Mouse (Mus musculus) olfactory bulb, adult 2 months (tissue): ENCODE measurements around the gene Olfr1312. TPM values are rescaled to one million over a fixed set of nuclear protein-coding genes. Genes with fewer than 3 reads are reported as not detected.
"Not testable (repeated sequence)": the region's sequence is repeated elsewhere in the genome, so short reads cannot be mapped to it uniquely, and the experiment has no call there.

ENCODE experiments used
- H3K27ac ChIP-seq: fragments of 200-500 bp; 2 replicates; pipeline ENCODE4 v1.5.1; 2012; ENCODE audit warnings: low read depth, low read length; ENCODE audit not compliant: insufficient read depth
- H3K4me1 ChIP-seq: fragments of 200-500 bp; 2 replicates; pipeline ENCODE4 v1.6.1; 2012; ENCODE audit warnings: low read length; ENCODE audit not compliant: control insufficient read depth, insufficient read depth
- H3K4me3 ChIP-seq: fragments of 200-500 bp; 2 replicates; pipeline ENCODE4 v1.5.1; 2012; ENCODE audit warnings: mild to moderate bottlenecking, low read depth, low read length, moderate library complexity; ENCODE audit not compliant: insufficient read depth
- CTCF ChIP-seq: fragments of 200-500 bp; IDR thresholded peaks from 2 replicates; pipeline ENCODE4 v1.5.1; 2012; ENCODE audit warnings: low read depth, mild to moderate bottlenecking, low read length, moderate library complexity; ENCODE audit not compliant: insufficient read depth
- POLR2A ChIP-seq: fragments of 200-500 bp; IDR thresholded peaks from 2 replicates; pipeline ENCODE4 v1.6.1; 2012; ENCODE audit warnings: mild to moderate bottlenecking, low read depth, low read length, moderate library complexity; ENCODE audit not compliant: insufficient read depth
- WGBS: fragments of 180-500 bp; shearing (Covaris S2); methylation state at CpG from one replicate; pipeline ENCODE4 v1.1.7; 2018; 5-methylcytosine and 5-hydroxymethylcytosine counted together
- polyA plus RNA-seq: library from polyadenylated mRNA; stranded (reverse); fragments of >200 nt; gene quantifications from 2 replicates; pipeline ENCODE4 v1.2.4, GENCODE M21; 2012; ENCODE audit warnings: low replicate concordance; ENCODE audit not compliant: missing spikeins, insufficient read depth, insufficient read length

Olfr1312 gene
- not detected in 2 replicates for polyA plus RNA-seq

DNA sequence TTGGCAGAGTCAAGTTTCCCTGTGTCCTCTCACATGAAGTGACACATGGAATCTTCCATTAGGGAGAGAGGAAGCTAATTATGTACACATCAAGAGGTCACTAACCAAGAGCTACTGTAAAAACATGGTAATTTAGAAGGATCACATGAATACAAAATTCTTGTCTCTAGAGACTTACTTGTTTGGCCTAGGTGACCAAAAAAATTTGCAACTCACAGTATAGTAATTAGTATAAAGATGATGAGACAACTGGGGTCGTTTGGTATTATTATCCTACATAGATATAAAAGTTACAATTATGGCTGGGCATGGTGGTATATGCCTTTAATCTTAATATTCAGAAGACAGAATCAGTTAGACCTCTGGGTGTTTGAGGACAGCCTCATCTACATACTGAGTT is at the start of gene Olfr1312:
Olfr1312 (minus strand) TSS at position 101 of the 400 bp plus-strand sequence.
- WGBS, result 29% methylated on average over 1 of the region's 1 CpGs
- Histone ChIP-seq H3K27ac (no peak within 1 kb of the TSS), H3K4me3 (no peak within 1 kb of the TSS), H3K4me1 (no peaks in the 10 kb centered on the region)
- TF ChIP-seq CTCF, result no peak
- no peak for TF ChIP-seq POLR2A

DNA sequence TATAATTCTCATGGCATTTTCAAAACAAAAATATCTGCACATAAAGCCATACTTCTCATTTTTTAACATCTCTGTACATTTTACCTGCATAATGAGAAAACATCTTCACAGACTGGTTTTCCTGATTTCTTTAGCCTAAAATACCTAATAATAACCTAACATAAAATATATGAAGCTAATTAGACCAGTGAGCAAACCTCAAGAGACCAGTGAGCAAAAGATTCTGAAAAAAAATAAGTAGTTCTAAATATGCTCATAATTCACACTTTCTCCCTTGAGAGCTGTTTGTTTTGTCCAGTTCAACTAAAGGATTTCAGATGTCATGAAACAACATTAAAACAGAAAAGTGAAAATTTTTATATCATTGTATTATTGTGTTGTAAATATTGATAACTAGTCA is 46.6 kb upstream of the Olfr1312 start, which contains the start of gene Olfr1314:
Olfr1314 (minus strand) TSS at position 101 of the 400 bp plus-strand sequence.
- Histone ChIP-seq H3K4me3 (no peak within 1 kb of the TSS), H3K4me1 (no peaks in the 10 kb centered on the region), H3K27ac (no peak within 1 kb of the TSS)
- TF ChIP-seq CTCF (no peak), POLR2A (no peak)

DNA sequence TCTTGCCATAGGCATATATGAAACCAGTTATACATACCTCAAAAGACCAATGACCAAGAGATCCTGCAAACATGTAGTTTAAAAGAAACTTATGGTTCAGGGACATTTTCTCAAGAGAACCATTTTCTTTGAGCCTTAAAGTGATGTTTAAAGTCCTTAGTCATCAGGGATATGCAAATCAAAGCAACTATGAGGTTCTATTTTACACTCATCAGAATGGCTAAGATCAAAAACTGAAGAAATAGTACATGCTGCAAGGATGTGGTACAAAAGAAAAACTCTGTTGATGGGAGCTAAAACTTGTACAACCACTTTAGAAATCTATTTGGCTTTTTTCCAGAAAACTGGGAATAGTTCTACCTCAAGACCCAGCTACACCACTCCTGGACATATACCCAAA is 27.7 kb upstream of the Olfr1312 start, which contains the start of gene Olfr1313:
Olfr1313 (minus strand) TSS at position 101 of the 400 bp plus-strand sequence.
- no peak for TF ChIP-seq CTCF
- TF ChIP-seq POLR2A, result no peak
- H3K27ac ChIP-seq, result no peak within 1 kb of the TSS

DNA sequence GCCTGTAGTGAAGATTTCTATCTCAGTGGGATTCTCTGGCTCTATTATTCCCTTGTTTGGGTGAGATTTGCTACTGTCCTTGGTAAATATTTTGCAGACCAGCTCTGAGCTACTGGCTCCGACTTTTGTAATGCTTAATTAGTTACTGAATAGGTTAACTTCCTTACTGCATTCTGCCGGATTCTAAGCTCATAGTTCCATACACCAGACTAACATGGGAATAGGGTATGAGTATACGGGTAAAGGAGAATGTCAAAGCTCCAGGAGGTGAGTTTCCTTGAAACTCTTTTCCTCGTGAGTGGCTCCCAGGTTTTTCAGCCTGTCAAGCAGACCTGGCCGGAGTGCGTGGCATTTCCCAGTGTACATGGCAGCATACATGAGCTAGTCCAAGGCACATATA is 23.1 kb downstream of the Olfr1312 start:
- H3K27ac ChIP-seq, H3K4me1 ChIP-seq, H3K4me3 ChIP-seq: not testable (repeated sequence)
- 48% methylated on average over 6 of the region's 6 CpGs for WGBS

More for the DNA sequence above, 27.7 kb upstream of the Olfr1312 start, which contains the start of gene Olfr1313:
- no peak within 1 kb of the TSS for H3K4me3 ChIP-seq
- H3K4me1 ChIP-seq, result no peaks in the 10 kb centered on the region

DNA sequence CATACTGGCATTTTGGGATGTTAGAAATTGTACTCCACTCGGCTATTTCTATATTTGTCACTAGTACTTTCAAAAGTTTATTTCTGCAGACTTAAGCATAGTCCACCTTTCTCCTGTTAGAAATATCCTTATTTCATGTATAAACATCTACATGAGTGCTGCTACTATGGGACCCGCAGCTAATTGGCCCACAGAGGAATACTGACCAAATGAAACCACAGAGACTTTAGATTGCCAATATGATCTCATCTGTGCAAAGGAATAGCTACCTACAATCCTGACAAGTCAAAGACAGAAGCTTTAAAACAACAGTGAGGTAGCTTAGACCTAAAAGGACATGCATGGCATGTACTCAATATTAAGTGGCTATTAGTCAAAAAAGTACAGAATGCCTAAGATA is 25.7 kb downstream of the Olfr1312 start, which contains the start of gene Olfr1311:
Olfr1311 (minus strand) TSS at position 101 of the 400 bp plus-strand sequence.
- 91% methylated on average over 2 of the region's 2 CpGs for WGBS
- H3K4me1 ChIP-seq, result no peaks in the 10 kb centered on the region
- TF ChIP-seq POLR2A, result no peak
- TF ChIP-seq CTCF, result no peak
- H3K4me3 ChIP-seq, result no peak within 1 kb of the TSS
- H3K27ac ChIP-seq, result no peak within 1 kb of the TSS

DNA sequence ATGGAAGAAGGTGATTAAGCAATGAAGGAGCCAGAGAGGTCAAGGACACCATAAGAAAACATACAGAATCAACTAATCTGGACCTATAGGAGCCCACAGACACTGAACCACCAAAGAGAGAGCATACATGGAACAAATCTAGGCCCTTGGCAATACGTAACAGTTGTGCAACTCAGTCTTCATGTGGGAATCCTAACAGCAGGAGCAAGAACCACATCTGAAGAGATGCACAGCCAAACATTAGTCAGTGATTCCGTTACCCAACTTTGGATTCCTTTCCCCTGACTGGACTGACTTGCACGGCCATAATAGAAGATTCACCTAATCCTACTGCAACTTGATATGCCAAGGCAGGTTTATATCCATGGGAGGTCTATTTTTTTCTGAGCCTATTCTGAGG is 35.1 kb downstream of the Olfr1312 start:
- H3K27ac ChIP-seq, result no peak overlapping the region
- WGBS, result 87% methylated on average over 3 of the region's 3 CpGs
- H3K4me1 ChIP-seq, result no peaks in the 10 kb centered on the region
- no peak overlapping the region for H3K4me3 ChIP-seq
- TF ChIP-seq POLR2A (no peak), CTCF (no peak)

DNA sequence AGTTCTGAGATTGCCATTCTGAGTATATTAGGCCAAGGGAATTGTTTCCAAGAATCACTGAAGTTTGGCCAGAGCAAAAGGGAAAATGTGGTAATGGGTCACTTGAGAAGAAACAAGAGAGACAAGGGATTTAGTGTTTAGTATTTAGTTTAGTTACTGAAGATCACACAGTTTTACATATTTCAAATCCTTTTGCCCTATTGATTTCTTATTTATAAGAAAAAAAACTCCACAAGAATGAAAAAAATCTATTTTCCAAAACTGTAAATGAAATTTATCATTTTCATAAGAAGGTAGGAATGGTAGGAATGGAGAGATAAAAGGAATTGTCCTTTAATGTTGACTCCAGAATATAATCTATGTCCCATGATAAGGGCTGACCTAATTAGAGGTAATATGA is 37.4 kb downstream of the Olfr1312 start, which contains the start of gene Olfr1310:
Olfr1310 (minus strand) TSS at position 101 of the 400 bp plus-strand sequence.
- Histone ChIP-seq H3K4me3 (no peak within 1 kb of the TSS), H3K27ac (no peak within 1 kb of the TSS), H3K4me1 (no peaks in the 10 kb centered on the region)
- no peak for TF ChIP-seq CTCF
- TF ChIP-seq POLR2A, result no peak

DNA sequence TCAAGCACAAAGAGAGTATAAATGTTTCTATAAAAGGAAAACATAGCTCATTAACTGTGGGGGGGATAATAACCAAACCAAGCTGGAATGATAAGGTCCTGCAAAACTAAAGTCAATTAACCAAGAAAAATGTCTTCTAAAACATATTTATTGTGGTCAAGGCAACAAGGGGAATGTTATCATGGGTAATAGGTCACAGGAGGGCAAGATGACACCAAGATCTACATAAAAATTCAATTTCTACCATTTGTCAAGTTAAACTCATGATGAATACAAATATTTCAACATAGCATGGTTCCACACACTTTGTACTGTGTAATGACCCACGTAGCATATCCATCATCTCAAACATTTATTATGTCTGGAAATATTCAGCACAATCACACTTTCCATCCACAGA is 59.9 kb downstream of the Olfr1312 start, which contains the start of gene Olfr1309:
Olfr1309 (minus strand) TSS at position 101 of the 400 bp plus-strand sequence.
- TF ChIP-seq CTCF (no peak), POLR2A (no peak)
- no peak within 1 kb of the TSS for H3K4me3 ChIP-seq
- H3K27ac ChIP-seq, result no peak within 1 kb of the TSS
- H3K4me1 ChIP-seq, result no peaks in the 10 kb centered on the region
- 67% methylated on average over 1 of the region's 1 CpGs for WGBS

Other genes with a start within 250 kb of the Olfr1312 start
- not detected in 2 replicates for gene Olfr1303, start 229.9 kb downstream of the Olfr1312 start, polyA plus RNA-seq
- gene Olfr1305, start 173.1 kb downstream of the Olfr1312 start, polyA plus RNA-seq, result not detected in 2 replicates
- gene Olfr1306, start 134.0 kb downstream of the Olfr1312 start, polyA plus RNA-seq, result not detected in 2 replicates
- gene Olfr1307, start 100.8 kb downstream of the Olfr1312 start, polyA plus RNA-seq, result not detected in 2 replicates
- gene Olfr1308, start 85.3 kb downstream of the Olfr1312 start, polyA plus RNA-seq, result not detected in 2 replicates
- not detected in 2 replicates for gene Olfr1309, start 60.0 kb downstream of the Olfr1312 start, polyA plus RNA-seq
- not detected in 2 replicates for gene Olfr1310, start 37.5 kb downstream of the Olfr1312 start, polyA plus RNA-seq
- gene Olfr1311, start 25.8 kb downstream of the Olfr1312 start, polyA plus RNA-seq, result not detected in 2 replicates
- gene Olfr1313, start 27.6 kb upstream of the Olfr1312 start, polyA plus RNA-seq, result not detected in 2 replicates
- gene Olfr1314, start 46.5 kb upstream of the Olfr1312 start, polyA plus RNA-seq, result not detected in 2 replicates
- not detected in 2 replicates for gene Olfr1315-ps1, start 65.2 kb upstream of the Olfr1312 start, polyA plus RNA-seq
- gene Olfr1316, start 84.7 kb upstream of the Olfr1312 start, polyA plus RNA-seq, result not detected in 2 replicates
- gene Olfr1317, start 90.1 kb upstream of the Olfr1312 start, polyA plus RNA-seq, result not detected in 2 replicates
- not detected in 2 replicates for gene Olfr1318, start 104.0 kb upstream of the Olfr1312 start, polyA plus RNA-seq
- gene Lpcat4, start 189.2 kb upstream of the Olfr1312 start, polyA plus RNA-seq, result not detected in 2 replicates
- gene Nutm1, start 209.1 kb upstream of the Olfr1312 start, polyA plus RNA-seq, result not detected in 2 replicates
- gene Nop10, start 211.7 kb upstream of the Olfr1312 start, polyA plus RNA-seq, result not detected in 2 replicates
- 90.3 and 136 TPM in 2 replicates for gene Slc12a6, start 215.6 kb upstream of the Olfr1312 start, polyA plus RNA-seq
- not detected in 2 replicates for gene Gm21985, start 216.1 kb upstream of the Olfr1312 start, polyA plus RNA-seq